Mouse (Mus musculus): ENCODE measurements around the gene Gnai3.

Gnai3 gene

DNA sequence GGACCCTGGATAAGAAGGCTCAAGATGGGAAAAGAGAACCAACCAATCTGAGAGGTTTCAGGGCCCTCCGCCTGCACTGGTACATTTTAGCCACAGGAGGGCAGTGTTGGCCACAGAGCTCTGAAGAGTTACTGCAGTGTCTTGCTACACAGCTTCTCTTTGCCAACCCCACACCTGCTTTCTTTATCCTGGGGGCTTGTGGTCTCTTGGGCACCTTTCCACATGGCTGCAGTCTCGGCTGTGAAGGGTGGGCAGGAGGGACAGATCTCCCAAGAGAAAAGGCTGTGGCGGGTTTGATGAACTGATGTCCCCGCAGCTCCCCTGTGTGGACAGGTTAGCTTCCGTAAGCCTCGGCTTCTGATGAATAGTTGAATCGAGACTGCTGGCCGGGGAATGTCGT is 18.9 kb upstream of the Gnai3 start:
- DNase-seq (ENCODE audit: low read depth in 2 of 2, low spot score in 2 of 2) = peak; percentile 65 to 79

DNA sequence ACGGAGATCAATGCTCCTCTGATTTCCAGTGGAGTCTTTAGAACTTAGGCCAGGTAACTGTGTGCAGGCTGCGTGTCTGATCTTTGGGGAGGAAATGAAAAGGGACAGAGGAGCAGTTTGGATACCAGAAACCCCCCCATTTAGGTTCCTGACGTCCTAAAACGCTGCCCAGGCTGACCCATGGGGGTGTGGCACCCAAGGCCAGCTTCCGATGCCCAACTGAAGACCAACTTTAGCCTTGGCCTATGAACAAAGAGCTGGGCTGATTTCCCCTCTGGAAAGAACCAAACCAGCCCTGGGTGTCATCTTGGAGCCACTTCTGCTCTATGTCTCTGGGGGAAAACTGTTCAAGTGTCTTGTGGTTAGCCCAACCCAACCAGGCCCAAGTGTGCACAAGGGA is 18.1 kb upstream of the Gnai3 start:
- DNase-seq (ENCODE audit: low read depth in 2 of 2, low spot score in 2 of 2) = no peak

DNA sequence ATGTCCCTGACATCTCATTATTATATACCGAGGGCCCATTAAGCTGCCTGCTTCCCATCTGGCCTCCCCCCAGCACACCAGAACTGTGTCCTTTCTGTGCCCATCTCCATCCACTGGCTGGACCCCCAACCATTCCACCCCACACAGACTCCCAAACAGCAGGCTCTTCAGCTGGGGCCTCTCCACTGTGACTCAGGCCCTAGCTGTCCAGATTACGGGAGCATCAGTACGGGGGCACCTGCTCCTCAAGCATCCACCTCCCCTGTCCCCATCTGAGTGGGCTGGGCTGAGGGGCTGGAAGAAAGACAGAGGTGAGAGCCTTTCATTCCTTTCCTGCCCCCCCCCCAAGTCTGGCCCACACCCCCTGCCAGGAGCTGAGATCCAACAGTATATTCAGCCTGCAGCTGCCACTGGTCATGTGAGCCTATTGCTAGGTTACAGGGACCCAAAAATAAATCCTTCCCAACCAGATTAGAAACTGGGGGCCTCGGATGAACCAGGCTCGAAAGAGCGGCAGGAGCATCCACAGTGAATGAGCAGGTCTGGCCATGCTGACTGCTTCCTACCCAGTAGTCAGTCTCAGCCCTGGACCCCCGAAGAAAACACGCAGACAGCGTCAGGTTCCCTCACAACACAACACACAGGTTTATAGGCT is 12.6 kb upstream of the Gnai3 start:
- no peak for DNase-seq (ENCODE audit: low read depth in 2 of 2, low spot score in 2 of 2)

DNA sequence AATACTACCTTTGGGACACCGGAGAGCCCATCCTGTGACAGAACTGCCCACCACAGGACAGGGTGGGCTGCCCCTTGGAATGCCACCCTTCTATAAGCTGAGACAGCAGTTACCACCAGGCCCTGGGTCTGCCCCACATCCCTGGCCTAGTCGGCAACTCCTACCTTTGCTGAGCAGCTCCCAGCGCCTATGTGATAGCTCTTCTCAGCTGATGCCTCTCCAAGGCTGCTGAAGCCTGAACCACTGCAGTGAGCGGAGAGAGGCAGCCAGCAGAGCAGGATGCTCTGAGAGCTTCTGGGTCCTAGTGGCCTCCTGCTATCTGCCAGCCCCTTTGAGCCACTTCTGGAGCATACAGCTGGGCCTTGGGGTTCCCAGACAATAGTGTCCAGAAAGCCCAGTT is 8.7 kb upstream of the Gnai3 start, which contains the start of gene Gpr61:
Gpr61 (minus strand) TSS at position 227 of the 400 bp plus-strand sequence.
- no peak for DNase-seq (ENCODE audit: low read depth in 2 of 2, low spot score in 2 of 2)

DNA sequence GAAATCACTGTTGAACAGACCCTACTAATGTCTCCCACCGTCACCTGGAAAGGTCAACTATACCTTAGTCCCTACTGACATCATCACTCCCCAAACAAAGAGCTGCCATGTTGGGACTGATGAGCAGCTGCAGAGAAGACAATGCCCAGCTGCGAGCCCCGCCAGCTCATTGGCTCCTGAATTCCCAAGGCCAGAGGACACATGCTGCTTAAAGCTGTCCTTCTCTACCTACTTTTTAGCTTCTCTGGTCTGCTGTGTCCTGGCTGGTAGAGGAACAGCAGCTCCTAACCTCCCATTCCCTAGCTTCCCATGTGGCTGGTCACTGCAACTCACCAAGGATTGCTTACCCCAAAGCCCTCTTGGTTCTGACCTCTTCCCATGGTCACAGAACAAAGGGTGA is 6.3 kb upstream of the Gnai3 start:
- no peak for DNase-seq (ENCODE audit: low read depth in 2 of 2, low spot score in 2 of 2)

DNA sequence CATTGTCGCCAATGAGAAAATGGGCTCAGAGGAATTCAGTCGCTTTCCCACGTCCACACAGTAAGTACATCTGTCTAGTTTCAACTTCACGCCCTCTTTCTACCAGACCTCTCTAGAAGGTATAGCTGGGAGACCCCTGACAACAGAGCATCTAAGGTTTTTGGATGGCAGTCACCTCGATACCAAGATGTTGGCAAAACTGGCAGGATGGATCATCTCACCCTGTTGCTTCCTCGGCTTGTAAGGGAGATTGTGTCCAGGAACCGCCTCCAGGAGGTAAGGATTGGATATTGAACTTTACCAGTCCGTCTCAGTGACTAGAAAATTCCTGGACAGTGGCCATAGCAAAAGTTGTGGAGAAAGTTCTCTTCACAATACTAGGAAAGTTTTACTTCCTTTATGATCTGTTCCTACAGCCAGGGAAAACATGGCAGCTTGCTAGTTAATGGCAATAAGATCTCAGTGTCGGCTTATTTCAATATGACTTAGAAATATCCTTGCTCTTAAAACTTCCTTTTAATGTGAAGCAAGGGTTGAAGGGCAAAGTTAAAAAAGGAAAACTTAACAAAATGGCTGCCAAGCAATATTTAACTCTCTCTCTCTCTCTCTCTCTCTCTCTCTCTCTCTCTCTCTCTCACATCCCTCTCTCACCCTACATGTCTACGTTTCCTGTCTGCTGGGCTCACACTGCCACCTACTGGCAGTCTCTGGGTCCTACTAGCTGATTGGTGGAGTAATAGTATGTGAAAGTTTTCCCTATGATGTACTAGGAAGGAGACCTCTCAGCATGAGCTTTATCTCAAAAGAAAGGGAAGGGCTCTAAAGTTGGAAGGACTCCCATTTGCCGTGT is 1.7 kb upstream of the Gnai3 start:
- peak; percentile 82 to 89 for DNase-seq (ENCODE audit: low read depth in 2 of 2, low spot score in 2 of 2)

DNA sequence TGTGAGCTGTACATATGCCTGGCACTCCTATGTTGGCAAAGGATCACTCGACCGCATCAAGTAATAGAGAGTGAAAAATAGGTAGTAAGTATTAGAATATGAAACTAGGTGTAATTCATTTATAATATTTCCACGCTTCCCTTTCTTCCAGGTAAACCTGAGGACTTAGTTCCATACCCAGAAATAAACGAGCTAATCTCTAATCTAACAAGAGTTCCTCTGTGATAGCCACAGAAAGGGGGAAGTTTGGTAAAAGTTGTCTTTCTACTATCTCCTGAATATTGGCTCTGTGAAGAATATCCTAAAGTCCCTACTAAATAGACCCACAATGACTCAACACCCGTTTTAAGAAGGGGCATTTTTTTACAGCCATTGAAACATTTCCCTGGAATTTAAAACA is 725 bp upstream of the Gnai3 start:
- DNase-seq (ENCODE audit: low read depth in 2 of 2, low spot score in 2 of 2) = no peak

DNA sequence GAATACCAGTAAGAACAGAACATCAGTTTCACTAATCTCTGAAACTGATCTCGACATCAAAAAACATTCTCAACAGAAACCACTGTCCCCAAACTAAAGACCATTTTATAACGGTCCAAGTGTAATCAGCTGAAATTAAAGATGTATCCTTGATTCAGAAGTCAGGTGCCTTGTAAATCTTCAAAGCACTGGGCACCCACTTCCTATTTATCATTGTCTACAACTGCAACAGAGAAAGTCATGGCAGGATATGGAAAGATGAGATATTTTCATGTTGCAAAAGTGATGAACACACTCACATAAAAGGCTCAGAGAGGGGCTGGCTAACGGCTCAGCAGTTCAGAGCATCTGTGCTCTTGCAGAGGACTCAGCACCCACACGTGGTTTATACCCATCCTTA is 5.2 kb downstream of the Gnai3 start:
- DNase-seq (ENCODE audit: low read depth in 2 of 2, low spot score in 2 of 2) = no peak

DNA sequence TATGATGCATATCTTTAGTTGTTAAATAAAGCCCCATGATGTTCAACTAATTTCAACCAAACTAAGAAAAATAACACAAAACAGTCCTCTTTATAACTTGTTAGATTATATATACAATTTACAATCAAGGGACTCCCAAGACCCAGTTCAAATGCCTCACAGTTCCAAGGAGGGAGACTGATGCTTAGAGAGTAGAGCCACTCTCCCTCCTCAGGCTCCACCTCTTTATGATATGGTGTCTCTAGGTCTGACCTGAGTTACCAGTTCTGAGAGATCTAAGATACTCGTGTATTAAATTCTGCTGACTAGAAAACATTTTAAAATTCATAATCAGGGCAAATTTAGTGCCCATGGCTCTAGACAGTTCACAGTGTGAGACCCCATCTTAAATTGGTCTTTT is 6.8 kb downstream of the Gnai3 start:
- no peak for DNase-seq (ENCODE audit: low read depth in 2 of 2, low spot score in 2 of 2)

DNA sequence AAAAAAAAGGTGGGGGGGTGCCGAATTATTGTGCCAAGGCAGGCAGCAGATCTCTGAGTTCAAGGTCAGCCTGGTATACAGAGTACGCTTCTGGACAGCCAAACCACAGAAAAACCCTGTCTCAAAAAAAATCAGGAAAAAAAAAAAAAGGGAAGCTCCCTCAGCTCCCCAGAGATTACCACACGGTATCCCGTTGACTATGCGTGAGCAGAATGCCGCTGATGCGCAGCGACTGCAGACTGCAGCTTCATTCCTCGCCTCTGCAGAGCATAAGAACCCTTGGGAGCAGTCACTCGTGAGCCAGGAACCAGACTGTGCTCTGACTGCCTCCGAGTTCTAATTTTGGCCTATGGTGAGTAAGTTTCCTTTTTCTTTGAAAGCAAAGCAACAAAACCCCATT is 11.2 kb downstream of the Gnai3 start:
- no peak for DNase-seq (ENCODE audit: low read depth in 2 of 2, low spot score in 2 of 2)

DNA sequence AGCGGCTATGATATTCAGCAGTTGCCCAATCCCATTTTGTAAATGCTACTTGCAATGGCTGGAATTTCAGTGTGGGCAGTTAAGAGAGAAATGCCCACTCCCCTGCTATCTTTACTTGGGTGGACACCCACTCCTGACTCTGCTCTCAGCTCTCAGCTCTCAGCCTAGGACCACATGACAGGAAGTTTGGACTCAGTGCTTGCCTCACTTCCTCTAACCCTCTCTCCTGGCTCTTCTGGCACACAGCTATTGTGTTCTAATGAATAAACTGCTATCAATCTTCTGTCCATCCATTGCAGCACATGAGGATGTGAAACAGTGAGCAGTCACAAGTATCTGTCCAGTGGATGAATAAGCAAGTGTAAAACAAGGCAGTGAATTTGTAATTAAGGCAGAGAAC is 13.5 kb downstream of the Gnai3 start:
- DNase-seq (ENCODE audit: low read depth in 2 of 2, low spot score in 2 of 2) = no peak

DNA sequence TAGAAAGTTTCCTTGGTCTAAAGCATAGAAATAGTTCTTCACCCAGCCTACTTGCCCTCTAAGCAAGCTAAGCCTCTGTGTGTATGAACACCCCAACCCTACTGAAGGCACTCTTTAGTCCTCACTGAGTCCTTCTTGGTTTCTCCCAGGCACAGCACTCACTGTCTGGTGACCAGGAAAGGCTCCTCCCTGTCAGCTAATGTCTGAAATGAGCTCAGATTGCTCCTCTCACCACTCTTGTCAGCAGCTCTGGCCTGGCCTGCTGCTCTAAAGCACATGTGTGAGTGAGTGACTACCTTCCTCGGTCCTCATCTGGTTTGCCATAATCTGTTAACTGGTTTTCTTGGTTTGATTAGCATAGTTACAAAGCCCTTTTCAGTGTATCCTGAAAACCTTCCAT is 14.1 kb downstream of the Gnai3 start:
- no peak for DNase-seq (ENCODE audit: low read depth in 2 of 2, low spot score in 2 of 2)

DNA sequence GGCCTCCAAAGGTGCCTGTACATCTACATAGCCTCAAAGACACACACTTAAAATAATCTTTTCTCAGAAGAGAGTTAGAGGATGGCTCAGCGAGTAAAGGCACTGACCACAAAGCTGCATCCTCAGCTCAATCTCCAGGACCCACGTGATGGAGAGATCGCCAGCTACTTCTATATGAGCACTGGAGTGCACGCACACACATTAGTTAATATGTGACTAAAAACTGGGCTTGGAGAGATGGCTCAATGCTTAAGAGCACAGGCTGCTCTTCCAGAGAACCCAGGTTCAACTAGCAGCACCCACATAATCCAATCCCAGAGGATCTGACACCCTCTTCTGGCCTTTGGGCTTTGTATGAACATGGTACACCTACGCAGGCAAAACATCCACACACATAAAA is 14.7 kb downstream of the Gnai3 start:
- no peak for DNase-seq (ENCODE audit: low read depth in 2 of 2, low spot score in 2 of 2)

DNA sequence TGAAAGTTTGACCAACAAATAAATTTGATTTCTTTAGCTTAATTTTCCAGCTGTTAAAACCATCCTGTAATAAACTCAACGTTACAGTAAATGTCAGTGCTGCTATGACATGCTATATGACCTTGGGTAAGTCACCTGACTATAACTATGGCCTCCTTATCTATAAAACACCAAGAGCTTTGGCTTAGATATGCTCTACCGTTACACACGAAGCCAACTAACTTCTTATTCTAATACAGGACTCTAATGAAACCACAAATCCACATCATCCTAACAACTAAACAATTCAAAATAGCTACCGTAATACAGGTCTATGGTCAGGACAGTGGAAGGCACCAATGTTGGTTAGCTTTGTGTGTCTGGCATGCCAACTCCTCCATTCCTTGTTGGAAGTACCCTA is 16.1 kb downstream of the Gnai3 start:
- DNase-seq (ENCODE audit: low read depth in 2 of 2, low spot score in 2 of 2) = no peak

DNA sequence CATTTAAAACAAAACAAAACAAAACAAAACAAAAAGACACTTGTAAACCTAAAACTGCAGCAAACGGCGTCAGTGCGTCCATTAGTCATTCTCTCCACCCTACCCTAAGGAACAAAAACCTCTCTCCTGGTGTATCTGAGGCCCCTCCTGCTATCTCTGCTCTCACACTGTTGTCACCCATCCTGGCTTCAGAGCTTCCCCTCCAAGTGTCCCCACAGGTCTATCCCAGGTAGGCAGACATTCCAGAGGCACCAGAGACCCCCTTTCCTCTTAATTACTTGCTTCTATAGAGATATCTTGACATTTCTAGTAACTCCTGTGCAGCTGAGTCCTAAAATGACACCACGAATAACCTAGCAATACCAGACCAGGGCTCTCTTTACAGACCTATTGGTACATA is 16.6 kb downstream of the Gnai3 start:
- no peak for DNase-seq (ENCODE audit: low read depth in 2 of 2, low spot score in 2 of 2)

DNA sequence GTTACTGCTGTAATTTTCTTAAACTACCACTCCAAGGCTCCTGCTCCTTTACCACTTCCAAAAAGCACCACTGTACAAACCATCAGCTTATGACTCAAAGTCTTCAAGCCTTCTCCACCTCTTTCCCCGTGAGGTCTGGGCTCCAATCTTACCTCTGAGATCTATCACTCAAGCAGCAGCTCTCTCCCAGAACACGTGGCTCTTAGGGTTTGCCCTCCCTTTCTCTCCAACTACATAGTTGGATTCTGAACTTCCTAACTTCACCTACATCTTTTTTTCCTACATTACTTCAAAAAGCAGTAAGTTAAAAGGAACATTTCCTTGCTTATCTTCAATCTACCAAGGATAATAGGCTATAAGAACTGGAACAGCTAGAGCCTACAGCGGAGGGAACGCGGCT is 17.4 kb downstream of the Gnai3 start:
- no peak for DNase-seq (ENCODE audit: low read depth in 2 of 2, low spot score in 2 of 2)

DNA sequence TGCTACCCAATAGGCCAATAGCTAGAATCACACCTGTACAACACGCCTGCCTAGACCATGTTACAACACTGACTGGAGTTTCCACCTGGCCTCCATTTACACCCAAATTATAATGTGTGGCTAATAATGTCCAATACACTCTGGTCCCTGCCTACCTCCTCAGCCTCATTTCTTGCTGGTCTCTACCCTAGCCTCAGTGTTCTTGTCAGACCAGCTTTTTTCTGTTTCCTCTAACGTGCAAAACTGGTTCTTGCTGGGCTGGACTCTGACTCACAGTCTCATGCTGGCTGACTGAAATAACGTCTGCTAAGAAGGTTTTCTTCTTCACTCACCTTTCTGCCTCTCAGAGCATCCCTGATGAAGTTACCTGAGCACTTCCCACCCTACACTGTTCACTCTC is 19.6 kb downstream of the Gnai3 start:
- DNase-seq (ENCODE audit: low read depth in 2 of 2, low spot score in 2 of 2) = no peak

DNA sequence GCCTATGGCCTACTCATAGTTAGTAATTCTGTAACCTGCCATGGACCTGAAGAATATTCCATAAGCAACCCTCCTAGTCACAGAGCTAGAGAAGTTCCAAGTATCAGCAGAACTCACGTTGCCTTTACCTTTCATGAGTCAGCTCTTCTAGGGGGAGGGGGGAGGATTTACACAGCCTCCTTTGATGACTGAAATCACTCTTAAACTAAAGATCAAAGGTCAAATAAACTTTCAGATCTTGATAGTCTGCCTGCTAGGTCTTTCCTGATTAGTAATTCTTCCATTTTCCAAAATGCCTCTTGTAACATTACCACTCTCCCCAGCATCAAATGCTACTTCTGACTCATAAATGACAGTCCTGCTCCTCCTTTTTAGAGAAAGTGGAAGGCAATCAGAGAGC is 21.8 kb downstream of the Gnai3 start:
- no peak for DNase-seq (ENCODE audit: low read depth in 2 of 2, low spot score in 2 of 2)

DNA sequence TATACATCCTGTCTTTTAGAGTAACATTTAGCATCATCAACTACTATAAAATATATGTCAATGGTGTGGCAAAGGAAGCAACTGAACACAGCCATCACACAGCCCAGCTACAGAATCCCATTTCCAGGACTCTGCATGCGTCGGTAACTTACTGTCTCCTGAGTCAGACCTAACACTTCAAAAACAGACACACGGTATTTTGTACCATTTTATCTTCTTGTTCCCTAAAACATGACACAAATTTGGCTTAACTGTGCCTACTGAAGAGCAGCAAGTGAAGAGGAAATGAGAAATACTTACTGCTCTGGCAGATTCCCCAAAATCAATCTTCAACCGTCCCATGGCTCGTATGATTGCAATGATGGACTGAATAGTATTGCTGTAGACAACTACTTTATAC is 22.7 kb downstream of the Gnai3 start:
- no peak for DNase-seq (ENCODE audit: low read depth in 2 of 2, low spot score in 2 of 2)

DNA sequence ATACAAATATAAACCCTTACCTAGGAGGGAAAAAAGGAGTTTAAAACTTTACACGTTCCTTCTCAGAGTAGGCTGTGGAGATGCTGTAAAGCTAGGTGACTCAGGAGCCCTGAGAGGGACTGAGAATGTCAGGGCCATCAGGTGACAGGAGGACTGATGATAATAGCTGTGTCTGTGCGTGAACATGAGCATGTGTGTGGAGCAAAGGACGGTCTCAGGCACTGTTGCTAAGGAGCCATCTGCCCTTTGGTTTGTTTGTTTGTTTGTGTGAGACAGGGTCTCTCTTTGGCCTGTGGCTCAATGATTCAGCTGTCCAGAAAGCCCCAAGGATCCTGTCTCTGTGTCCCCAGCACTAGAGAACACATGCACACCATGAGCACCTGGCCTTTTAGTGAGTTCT is 24.8 kb downstream of the Gnai3 start:
- no peak for DNase-seq (ENCODE audit: low read depth in 2 of 2, low spot score in 2 of 2)

DNA sequence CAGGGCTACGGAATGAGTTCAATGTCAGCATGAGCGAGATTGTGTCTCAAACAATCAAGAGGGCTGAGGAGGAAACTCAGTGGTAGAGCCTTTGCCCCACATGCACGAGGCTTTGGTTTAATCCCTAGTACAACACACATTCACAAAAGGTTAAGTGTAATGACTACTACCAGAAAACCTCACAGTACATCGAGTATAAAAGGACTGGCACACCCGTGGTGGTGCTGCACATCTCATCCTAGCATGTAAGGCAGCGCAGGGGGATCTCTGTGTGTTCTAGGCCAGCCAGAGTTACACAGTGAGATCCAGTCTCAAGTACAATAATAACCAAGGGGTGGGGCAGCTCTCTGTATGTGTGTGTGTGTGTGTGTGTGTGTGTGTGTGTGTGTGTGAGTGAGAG is 28.5 kb downstream of the Gnai3 start:
- no peak for DNase-seq (ENCODE audit: low read depth in 2 of 2, low spot score in 2 of 2)

DNA sequence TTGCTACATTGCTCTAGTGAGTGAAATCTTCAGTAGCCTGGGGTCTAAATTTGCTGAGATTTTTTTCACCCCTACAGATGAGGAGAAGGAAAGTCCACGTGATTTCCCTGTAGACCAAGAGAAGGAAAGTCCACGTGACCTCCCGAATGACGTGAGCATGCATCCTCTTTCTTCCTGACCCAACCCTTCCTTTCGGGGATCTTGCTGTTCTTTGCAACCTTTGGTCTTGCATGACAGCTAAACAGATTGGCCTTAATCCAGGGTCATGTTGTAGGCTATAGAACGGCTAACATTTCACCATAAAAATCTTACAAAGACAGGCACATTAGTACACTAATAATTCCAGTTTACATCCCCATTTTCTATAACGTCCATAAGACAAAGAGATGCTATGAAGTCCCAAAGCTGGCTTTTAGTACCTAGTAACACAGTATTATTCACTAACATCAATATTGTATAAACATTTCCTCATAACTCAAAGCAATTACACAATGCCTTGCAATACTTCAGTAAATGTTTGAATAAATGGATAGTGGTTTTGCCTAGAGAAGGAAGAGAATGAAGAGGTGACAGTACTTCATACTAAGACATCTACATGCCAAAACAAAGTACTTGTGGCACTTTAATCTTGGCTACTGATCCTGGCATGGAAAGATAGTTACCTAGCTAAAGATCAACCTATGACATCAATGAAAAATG is 32.2 kb downstream of the Gnai3 start:
- DNase-seq (ENCODE audit: low read depth in 2 of 2, low spot score in 2 of 2) = no peak
